Mouse (Mus musculus): Measurements from ENCODE around the gene Rhot2.

Rhot2 gene

DNA sequence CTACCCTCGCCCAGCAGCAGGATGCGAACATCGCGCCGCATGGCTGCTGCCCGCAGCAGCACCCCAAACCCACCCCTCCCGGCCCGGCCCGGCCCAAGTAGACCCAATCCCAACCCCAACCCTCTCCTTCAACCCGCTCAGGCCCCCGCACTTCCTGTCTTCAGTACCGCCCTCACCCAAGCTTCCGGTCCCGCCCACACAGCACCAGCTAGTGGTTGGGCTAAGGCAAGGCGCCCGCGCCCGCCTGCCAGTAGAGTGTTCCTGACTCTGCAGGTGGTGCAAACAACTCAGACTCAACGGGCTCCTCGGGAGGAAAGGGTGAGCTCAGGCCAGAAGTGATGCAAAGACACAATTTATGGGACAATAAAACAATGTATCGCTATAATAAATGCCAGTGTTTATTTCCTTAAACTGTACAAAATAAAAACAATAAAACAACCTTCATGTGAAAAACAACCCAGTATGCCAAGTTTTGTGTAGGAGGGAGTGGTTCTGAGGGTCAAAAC lies at the start of gene Rhot2:
Rhot2 (minus strand) TSS at position 456 of the 506 bp plus-strand sequence.
- peak; percentile 97 to 98 for DNase-seq

DNA sequence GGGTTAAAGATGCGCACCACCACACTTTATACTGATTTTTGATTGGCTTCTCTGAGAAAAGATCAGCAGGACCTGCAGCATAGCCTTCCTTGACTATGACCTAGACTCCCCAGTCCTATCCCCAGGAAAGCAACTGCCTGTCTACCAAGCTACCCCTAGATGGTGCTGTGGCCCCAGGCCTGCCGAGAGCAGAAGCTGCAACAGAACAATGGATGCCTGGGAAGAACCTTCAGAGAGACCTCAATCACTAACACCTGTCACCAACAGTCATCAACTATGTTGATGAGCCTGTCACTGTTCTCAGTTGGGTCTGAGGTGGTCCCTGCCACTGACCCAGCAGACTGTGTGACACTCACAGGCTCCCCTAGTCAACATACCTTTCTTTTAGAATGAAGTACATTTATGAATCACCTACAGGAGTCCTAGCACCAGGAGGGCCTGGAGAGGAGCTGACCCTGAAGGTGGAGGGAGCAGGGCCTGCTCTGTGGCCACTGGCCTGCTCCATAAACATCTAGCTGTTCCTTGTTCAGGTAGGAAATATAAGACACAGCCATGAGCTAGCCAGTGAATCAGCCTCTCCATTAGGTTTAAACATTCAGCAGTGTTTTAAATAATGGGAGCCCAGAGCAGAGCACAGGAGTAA lies 49.4 kb upstream of the Rhot2 start:
- peak; percentile 64 to 68 for DNase-seq

- no peak for DNase-seq
Observed at GRCm38 (mm10) chr17:25888837-25889236, 44.2 kb upstream of the Rhot2 start.

- peak; percentile 31 to 60 for DNase-seq
Observed at GRCm38 (mm10) chr17:25887467-25887866, 42.8 kb upstream of the Rhot2 start.

DNA sequence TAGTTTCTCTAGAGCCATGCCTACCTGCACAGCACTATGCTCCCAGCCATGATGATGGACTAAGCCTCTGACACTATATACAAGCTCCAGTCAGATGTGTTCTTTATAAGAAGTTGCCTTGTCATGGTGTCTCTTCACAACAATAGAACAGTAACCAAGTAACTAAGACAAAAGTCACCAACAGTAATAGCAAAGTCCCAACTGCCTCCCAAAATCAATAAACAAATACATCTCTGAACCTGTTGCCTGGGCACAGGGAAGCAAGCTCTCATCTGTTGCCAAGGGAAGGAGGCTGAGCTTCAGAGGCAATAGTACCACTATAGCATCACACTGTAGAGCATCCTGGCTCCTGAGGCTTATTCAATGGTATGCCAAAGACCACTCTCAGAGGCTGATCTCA lies 42.2 kb upstream of the Rhot2 start:
- DNase-seq = no peak

DNA sequence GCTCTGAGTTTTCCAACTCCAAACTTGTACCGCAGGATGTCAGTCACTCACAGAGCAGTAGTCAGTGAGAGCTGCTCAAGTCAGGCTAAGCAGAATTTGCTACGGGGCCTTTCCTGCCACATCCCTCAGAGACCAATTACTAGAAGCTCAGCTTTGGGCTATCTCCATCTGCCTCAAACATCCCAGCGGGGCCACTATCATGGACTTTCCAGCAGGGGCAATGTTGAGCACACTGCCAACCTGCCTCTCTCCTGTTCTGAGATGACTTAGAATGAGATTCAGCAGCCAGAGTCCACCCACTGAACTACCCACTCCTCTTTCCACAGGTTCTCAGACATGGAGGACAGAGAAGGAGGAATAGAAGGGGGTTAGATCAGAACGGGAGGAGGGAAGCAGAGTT lies 41.0 kb upstream of the Rhot2 start:
- DNase-seq = no peak

DNA sequence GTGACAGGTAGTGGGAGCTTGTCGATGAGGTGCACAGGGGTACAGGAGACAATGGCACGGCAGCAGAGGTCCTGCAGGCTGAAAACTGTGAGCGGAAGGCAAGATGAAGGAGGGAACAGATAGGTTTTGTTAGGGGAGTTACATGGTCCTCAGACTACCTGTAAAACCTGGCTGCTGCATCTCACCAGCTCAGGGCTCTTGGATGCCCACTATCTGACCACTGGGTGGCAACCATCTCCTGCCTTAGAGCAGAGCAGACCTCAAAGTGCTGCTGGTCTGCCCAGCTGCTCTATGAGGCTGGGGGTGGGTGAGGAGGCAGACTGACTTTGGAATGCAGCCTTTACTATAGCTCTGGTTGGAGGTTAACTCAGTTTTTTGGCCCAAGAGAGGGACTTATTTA lies 39.2 kb upstream of the Rhot2 start:
- DNase-seq = no peak

DNA sequence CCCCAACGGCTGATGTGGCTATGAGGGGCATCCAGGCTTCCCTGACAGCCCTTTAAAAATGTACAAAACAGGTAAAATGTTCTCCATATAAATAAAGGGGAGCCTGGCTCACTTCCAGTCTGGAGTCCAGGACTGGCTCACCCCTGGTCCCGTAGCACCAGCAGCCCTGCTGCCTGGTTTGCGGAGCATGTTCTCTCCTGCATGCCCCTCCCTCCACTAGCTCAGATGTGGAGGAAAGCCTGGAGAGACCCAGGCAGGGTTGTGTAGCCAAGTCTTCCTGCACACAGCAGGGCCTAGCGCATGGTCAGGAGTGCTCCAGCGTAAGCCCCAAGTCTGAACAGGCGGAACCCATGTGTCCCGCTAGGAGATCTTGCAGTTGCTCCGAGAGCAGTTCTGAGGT lies 38.6 kb upstream of the Rhot2 start:
- no peak for DNase-seq

GRCm38 (mm10) chr17:25882306-25882705 lies 37.7 kb upstream of the Rhot2 start:
- DNase-seq = no peak

DNA sequence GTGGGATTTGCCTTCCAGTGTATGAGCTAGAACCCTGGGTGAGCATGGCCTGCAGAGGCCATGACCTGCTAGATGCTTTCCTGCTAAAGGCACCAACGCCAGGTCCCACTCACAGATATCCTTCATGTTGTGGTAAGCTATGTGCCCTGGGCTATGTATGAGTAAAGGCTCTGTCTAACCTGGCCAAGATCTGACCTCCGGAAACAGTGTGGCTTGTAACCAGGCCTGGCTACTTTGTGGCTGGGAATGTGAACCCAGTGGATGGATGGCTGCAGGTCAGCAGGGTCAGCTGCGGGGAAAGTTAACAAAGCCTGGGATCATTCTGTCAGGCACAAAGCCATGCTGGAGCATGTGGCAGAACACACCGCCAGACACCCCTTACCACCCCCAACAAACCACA lies 37.0 kb upstream of the Rhot2 start:
- no peak for DNase-seq

DNA sequence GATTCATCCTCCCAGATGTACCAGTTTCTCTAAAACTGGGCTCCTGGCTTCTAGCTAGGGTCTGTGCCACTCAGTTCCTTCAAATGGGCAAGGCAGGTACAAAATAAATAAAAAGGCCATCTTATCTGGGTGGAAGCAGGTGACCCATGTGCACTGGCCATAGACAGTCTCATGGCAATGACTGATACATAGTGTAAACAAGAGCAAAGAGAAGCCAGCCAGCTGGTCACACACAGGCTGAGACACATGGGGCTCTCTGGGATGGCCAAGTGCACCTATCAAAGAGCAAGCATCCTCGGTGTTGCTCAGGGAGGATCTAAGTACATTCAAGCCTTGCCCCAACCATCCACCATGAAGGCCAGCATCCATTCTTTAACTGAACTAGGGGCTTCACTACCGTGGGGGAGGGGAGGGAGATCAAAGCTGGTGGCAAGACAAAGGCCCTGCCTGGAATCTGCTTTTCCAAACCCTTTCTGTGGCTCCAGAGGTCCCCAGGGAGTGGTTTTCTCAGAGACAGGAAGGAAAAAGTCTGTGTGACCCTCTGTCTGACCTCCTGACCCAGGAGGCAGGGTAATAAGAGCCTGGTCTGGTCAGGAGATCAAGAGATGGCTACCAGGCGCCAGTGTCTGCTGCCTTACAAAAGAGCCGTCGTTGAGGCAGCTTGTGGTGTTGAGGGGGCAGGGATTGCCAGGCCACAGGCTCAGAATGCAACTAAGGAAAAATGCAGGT lies 36.4 kb upstream of the Rhot2 start:
- no peak for DNase-seq

- no peak for DNase-seq
Observed at GRCm38 (mm10) chr17:25880196-25880910, 35.7 kb upstream of the Rhot2 start, which contains the start of gene Wfikkn1. TSS of gene Wfikkn1 (minus strand) at chr17:25880858.

- DNase-seq = no peak
Observed at GRCm38 (mm10) chr17:25879750-25880149, 35.1 kb upstream of the Rhot2 start.

- DNase-seq = peak in 1 of 2 experiments; percentile 26
Observed at GRCm38 (mm10) chr17:25879261-25879660, 34.6 kb upstream of the Rhot2 start.

- DNase-seq = no peak
Observed at GRCm38 (mm10) chr17:25878611-25879180, 34.0 kb upstream of the Rhot2 start.

DNA sequence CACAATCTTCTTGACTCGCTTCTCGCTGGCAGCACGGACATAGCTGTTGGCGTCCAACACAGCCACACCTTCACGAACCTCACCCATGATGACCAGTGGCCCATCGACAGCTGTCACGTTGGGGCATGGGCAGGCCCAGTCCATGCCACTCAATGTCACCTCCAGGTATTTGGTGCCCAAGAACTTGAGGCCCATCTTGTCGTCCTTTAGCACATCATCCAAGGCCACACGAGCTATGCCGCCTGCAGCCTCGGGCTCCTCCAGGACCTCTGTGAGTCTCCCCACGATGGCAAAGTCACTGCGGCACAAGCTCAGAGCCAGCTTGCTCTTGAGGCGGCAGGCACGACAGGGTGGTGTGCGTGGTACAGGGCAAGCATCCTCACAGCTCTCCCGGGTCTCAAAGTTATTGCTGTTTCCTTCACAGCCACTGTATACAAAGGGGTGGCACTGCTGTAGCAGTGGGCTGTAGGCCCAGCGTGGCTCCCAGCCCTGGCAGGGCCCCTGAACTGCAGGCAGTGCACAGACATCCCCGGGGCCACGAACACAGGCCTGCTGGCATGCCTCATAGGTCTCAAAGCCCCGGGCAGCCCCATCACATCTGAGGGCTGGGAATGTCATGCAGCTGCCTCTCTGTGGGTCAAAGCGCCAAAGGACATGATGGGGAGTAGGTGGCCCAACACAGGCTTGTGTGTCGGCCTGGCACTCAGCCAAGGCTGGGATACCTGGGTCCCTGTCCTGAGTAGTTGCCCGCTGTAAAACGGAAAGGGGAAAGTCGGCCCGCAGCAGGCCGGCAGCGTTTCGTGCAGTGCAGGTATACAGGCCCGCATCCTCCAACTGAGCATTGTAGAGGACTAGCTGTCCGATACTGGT lies 33.3 kb upstream of the Rhot2 start:
- no peak for DNase-seq

DNA sequence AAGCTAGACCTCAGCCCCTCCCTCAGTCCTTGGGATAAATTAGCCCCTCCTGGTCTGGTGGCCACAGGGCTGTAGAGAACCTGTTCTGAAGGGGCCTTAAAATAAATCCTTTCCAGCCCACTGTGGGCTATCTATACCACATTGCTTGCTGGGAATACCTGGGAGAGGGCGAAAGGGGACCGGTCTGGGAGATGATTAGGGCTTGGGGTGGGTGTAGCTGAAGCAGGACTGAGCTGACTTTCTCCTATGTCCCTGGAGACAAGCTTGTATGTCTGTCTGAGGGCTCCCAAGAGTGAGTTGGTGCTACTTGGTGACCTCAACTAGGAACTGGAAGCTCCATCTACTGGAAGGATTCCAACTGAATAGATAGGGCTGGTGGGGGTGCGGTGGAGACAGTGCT lies 32.4 kb upstream of the Rhot2 start:
- DNase-seq = no peak

DNA sequence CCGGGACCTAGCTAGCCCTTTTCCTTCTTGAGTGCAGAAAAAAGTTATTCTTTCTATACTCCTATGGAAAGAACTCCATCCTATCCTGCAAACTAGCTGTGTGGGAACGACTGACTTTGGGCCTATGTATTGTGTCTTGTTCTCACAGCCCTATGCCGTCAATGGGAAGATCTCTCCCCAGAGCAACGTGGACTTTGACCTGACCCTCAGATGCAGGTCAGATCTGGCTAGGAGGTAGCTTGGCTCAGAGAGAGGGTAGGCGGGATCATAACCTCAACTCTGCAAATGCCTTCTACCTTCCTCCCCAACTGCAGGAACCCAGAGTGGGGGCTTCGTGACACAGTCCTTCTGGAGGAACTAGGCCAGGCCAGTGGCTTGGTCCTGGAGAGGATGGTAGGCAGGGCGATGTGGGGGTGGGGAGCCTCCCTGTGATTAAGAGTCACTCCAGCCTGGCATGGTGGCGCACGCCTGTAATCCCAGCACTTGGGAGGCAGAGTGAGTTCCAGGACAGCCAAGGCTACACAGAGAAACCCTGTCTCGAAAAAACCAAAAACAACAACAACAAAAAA lies 31.8 kb upstream of the Rhot2 start:
- DNase-seq = no peak

GRCm38 (mm10) chr17:25875171-25876136 lies 30.8 kb upstream of the Rhot2 start:
- peak; percentile 89 to 90 for DNase-seq

GRCm38 (mm10) chr17:25874721-25875170 lies 30.1 kb upstream of the Rhot2 start, which contains the start of gene Mettl26:
TSS of gene Mettl26 (plus strand) at chr17:25875074.
- DNase-seq = peak; percentile 92 to 93

Data from lung, adult 18-20 months (tissue).